Mouse (Mus musculus) heart, postnatal 0 days (tissue): ENCODE measurements around the gene Nlgn1. TPM values are rescaled to one million over a fixed set of nuclear protein-coding genes. Genes with fewer than 3 reads are reported as not detected.

Experiments used
- ATAC-seq: fragments of 200-750 bp; cut with Nextera tagmentation; 2 replicates; pipeline ENCODE4 v1.8.0; 2017; ENCODE audit warnings: low read depth, moderate number of reproducible peaks, moderate library complexity; ENCODE audit not compliant: insufficient read depth
- DNase-seq: peaks from one replicate; pipeline ENCODE4 v3.0.0-alpha.2; 2016; ENCODE audit warnings: low spot score
- H3K27ac ChIP-seq: fragments of 300-500 bp; sonication (generic); 2 replicates; pipeline ENCODE4 v1.5.1; 2014; ENCODE audit warnings: low read depth, mild to moderate bottlenecking
- H3K27me3 ChIP-seq: fragments of 300-500 bp; sonication (generic); 2 replicates; pipeline ENCODE4 v1.6.1; 2014; ENCODE audit warnings: low read length, mixed read lengths; ENCODE audit not compliant: control insufficient read depth, insufficient read depth
- H3K36me3 ChIP-seq: fragments of 300-500 bp; sonication (generic); replicated peaks from 2 replicates; pipeline ENCODE4 v1.6.1; 2014; ENCODE audit warnings: low read length, mixed read lengths; ENCODE audit not compliant: control insufficient read depth, insufficient read depth
- H3K4me1 ChIP-seq: fragments of 300-500 bp; sonication (generic); 2 replicates; pipeline ENCODE4 v1.6.1; 2014; ENCODE audit warnings: antibody characterized with exemption; ENCODE audit not compliant: control insufficient read depth, insufficient read depth
- H3K4me2 ChIP-seq: fragments of 300-500 bp; sonication (generic); 2 replicates; pipeline ENCODE4 v1.6.1; 2014; ENCODE audit warnings: low read depth, mild to moderate bottlenecking, low read length, moderate library complexity
- H3K4me3 ChIP-seq: fragments of 300-500 bp; sonication (generic); 2 replicates; pipeline ENCODE4 v1.5.1; 2014; ENCODE audit warnings: low read depth, low read length
- H3K9ac ChIP-seq: fragments of 300-500 bp; sonication (generic); replicated peaks from 2 replicates; pipeline ENCODE4 v1.6.1; 2014; ENCODE audit warnings: low read depth, low read length, mixed read lengths
- H3K9me3 ChIP-seq: fragments of 300-500 bp; sonication (generic); replicated peaks from 2 replicates; pipeline ENCODE4 v1.6.1; 2016; ENCODE audit warnings: low read length; ENCODE audit not compliant: control insufficient read depth
- CTCF ChIP-seq: IDR thresholded peaks from 2 replicates; pipeline ENCODE4 v1.5.1; 2016; ENCODE audit warnings: antibody characterized with exemption, control low read depth, low read depth
- EP300 ChIP-seq: IDR thresholded peaks from 2 replicates; pipeline ENCODE4 v1.6.1; 2016; ENCODE audit warnings: antibody characterized with exemption, low read depth
- WGBS: fragments of 180-500 bp; shearing (Covaris S2); extraction: QIAGEN DNeasy Blood & Tissue Kit; methylation state at CpG from one replicate; pipeline ENCODE4 v1.1.7; 2014; 5-methylcytosine and 5-hydroxymethylcytosine counted together
- polyA plus RNA-seq: library from polyadenylated mRNA; unstranded; fragments of >200 nt; fragmentation: Nextera tagmentation; extraction: Ambion mirVana; gene quantifications from 2 replicates; pipeline ENCODE4 v1.2.1, GENCODE M21; 2015
- total RNA-seq: library from RNA; depleted of rRNA; stranded (reverse); fragments of >200 nt; gene quantifications from 2 replicates; pipeline ENCODE4 v1.2.3, GENCODE M21; 2014; ENCODE audit warnings: low replicate concordance

Gene Nlgn1
- total and polyA plus RNA-seq, 2 experiments from 2014 or later: 0.08 TPM

- no peak for ATAC-seq
- Histone ChIP-seq H3K27ac (no peak overlapping the region), H3K4me2 (no peak overlapping the region), H3K4me3 (no peak overlapping the region), H3K4me1 (no peaks in the 10 kb centered on the region), H3K9ac (no peak overlapping the region), H3K36me3 (no peaks in the 10 kb centered on the region), H3K9me3 (no peaks in the 10 kb centered on the region), H3K27me3 (no peaks in the 10 kb centered on the region)
- 66% methylated on average over 2 of the region's 2 CpGs for WGBS
- TF ChIP-seq CTCF (no peak), EP300 (no peak)
- no peak for DNase-seq
These were observed 668.8 kb downstream of the Nlgn1 start for GRCm38 (mm10) chr3:25663464-25663863.

GRCm38 (mm10) chr3:25660285-25660684 is 672.0 kb downstream of the Nlgn1 start:
- Histone ChIP-seq H3K36me3 (no peaks in the 10 kb centered on the region), H3K9ac (no peak overlapping the region), H3K4me1 (no peaks in the 10 kb centered on the region), H3K27me3 (no peaks in the 10 kb centered on the region), H3K4me3 (no peak overlapping the region), H3K4me2 (no peak overlapping the region), H3K27ac (no peak overlapping the region), H3K9me3 (no peaks in the 10 kb centered on the region)
- 82% methylated on average over 3 of the region's 3 CpGs for WGBS
- ATAC-seq (no peak), DNase-seq (no peak)
- no peak for TF ChIP-seq CTCF
- no peak for TF ChIP-seq EP300

GRCm38 (mm10) chr3:25658006-25658405 is 674.3 kb downstream of the Nlgn1 start:
- 86% methylated on average over 14 of the region's 14 CpGs for WGBS
- no peaks in the 10 kb centered on the region for H3K9me3 ChIP-seq
- H3K4me2 ChIP-seq: no peak overlapping the region
- H3K9ac ChIP-seq: no peak overlapping the region
- ATAC-seq (no peak), DNase-seq (no peak)
- H3K36me3 ChIP-seq: no peaks in the 10 kb centered on the region
- no peaks in the 10 kb centered on the region for H3K27me3 ChIP-seq
- H3K4me1 ChIP-seq: no peaks in the 10 kb centered on the region
- no peak overlapping the region for H3K27ac ChIP-seq
- TF ChIP-seq EP300 (no peak), CTCF (no peak)
- no peak overlapping the region for H3K4me3 ChIP-seq

DNA sequence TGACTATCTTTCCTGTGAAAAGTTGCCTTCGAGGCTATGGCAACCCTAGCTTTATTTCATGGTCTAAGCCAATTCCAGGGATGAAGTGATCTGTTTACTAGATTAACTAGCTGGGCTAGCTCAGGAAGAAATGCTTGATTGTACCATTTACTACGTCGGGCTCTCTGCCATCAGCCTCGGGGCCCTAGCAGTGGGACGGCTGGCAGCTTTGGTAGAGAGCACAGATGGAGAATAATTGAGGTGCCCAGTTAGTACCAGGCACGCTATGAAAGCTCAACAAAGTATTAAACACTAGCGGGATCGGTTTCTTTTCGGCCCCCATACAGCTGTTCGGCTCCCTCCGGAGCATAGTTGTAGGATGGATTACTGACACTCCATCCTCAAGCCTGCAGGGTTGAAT is 675.2 kb downstream of the Nlgn1 start:
- no peak overlapping the region for H3K4me3 ChIP-seq
- TF ChIP-seq CTCF: no peak
- no peak for TF ChIP-seq EP300
- H3K27me3 ChIP-seq: no peaks in the 10 kb centered on the region
- DNase-seq: no peak
- WGBS: 80% methylated on average over 11 of the region's 11 CpGs
- H3K4me2 ChIP-seq: no peak overlapping the region
- no peak overlapping the region for H3K27ac ChIP-seq
- H3K9me3 ChIP-seq: no peaks in the 10 kb centered on the region
- no peak for ATAC-seq
- no peak overlapping the region for H3K9ac ChIP-seq
- H3K4me1 ChIP-seq: no peaks in the 10 kb centered on the region
- no peaks in the 10 kb centered on the region for H3K36me3 ChIP-seq

GRCm38 (mm10) chr3:25653010-25653409 is 679.2 kb downstream of the Nlgn1 start:
- H3K27me3 ChIP-seq: no peaks in the 10 kb centered on the region
- TF ChIP-seq EP300 (no peak), CTCF (peak; percentile 36)
- no peaks in the 10 kb centered on the region for H3K9me3 ChIP-seq
- DNase-seq (peak; percentile 8), ATAC-seq (no peak)
- no peak overlapping the region for H3K4me2 ChIP-seq
- 65% methylated on average over 4 of the region's 4 CpGs for WGBS
- H3K4me1 ChIP-seq: no peaks in the 10 kb centered on the region
- no peaks in the 10 kb centered on the region for H3K36me3 ChIP-seq
- H3K4me3 ChIP-seq: no peak overlapping the region
- no peak overlapping the region for H3K9ac ChIP-seq
- H3K27ac ChIP-seq: no peak overlapping the region

- Histone ChIP-seq H3K27me3 (no peaks in the 10 kb centered on the region), H3K4me3 (no peak overlapping the region), H3K9me3 (no peaks in the 10 kb centered on the region), H3K36me3 (no peaks in the 10 kb centered on the region), H3K9ac (no peak overlapping the region), H3K4me2 (no peak overlapping the region), H3K4me1 (no peaks in the 10 kb centered on the region), H3K27ac (no peak overlapping the region)
- ATAC-seq: no peak
- DNase-seq: no peak
- TF ChIP-seq CTCF (no peak), EP300 (no peak)
- 81% methylated on average over 4 of the region's 4 CpGs for WGBS
These were observed 686.2 kb downstream of the Nlgn1 start for GRCm38 (mm10) chr3:25645895-25646691.
